Mouse (Mus musculus): ENCODE results near the gene Rasgrp2.

Gene Rasgrp2

GRCm38 (mm10) chr19:6382323-6382924, 16.7 kb upstream of the Rasgrp2 start:
- no peak for DNase-seq (ENCODE audit: low spot score in 2 of 2)

DNA sequence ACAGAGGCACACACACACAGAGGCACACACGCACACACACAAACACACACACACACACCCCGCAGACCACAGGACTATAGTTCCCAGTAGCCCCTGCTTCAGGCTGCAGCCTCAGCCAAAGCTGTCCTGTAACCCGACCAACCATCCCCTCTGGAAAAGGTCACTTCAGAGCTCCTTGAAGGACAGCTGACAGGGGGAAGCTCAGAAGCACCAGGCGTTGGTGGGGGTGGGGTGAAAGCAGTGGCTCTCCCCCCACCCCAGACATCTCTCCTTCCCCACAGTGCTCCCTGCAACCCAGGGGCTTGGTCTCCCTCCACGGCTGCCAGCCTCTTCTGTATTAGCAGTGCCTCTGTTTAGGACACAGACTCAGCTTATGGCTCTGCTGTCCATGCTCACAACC, 15.7 kb upstream of the Rasgrp2 start:
- no peak for DNase-seq (ENCODE audit: low spot score in 2 of 2)

DNA sequence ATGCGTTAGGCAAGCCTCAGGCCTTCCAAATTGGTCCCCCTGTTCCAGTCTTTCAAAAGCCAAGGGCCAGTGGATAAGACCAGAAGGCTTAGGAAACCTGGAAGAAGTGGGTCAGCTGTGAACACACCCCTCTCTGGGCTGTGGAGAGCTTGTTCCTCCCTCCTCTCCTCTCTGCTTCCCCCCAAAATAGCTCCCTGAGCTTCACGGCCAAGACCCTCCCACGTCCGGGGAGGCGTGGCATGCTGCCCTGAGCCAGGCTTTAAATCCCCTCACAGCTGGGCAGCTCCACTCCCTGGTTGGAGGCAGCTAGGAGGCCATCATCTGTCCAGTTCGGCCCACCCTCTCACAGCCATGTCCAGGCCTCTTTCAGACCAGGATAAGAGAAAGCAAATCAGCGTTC, 15.0 kb upstream of the Rasgrp2 start, which contains the start of gene Pygm:
TSS of gene Pygm (plus strand) at position 272 of the 400 bp plus-strand sequence.
- peak in 1 of 2 experiments; percentile 59 for DNase-seq (ENCODE audit: low spot score in 2 of 2)

GRCm38 (mm10) chr19:6384954-6385353, 14.2 kb upstream of the Rasgrp2 start:
- DNase-seq (ENCODE audit: low spot score in 2 of 2), result no peak

GRCm38 (mm10) chr19:6385419-6385818, 13.7 kb upstream of the Rasgrp2 start:
- DNase-seq (ENCODE audit: low spot score in 2 of 2), result no peak

GRCm38 (mm10) chr19:6385821-6386220, 13.3 kb upstream of the Rasgrp2 start:
- DNase-seq (ENCODE audit: low spot score in 2 of 2), result no peak

DNA sequence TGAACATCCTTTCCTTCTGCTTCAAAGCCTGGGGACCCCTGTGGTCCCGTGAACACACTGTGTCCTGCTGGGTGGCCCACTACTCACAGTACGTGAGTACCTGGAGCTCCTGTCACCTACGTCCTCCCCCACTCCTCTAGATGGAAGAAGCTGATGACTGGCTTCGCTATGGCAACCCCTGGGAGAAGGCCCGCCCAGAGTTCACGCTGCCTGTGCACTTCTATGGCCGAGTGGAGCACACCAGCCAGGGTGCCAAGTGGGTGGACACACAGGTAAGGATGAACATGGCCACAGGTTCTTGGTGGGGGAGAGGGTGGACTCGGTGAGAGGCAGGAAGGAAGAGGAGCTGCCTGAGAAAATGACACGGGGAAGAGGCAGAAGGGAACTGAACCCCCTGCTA, 12.9 kb upstream of the Rasgrp2 start:
- no peak for DNase-seq (ENCODE audit: low spot score in 2 of 2)

DNA sequence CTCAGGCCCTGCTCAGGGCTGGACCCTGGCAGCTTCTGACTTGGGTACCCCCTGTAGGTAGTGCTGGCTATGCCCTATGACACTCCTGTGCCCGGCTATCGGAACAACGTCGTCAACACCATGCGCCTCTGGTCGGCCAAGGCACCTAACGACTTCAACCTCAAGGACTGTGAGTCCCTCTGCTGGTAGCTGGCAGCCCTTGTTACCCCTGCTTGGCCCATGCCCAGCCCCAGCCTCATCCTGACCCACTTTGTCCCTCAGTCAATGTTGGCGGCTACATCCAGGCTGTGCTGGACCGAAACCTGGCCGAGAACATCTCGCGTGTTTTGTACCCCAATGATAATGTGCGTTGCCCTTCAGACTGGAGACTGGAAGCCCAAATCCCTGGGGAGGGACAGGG, 11.1 kb upstream of the Rasgrp2 start:
- no peak for DNase-seq (ENCODE audit: low spot score in 2 of 2)

- no peak for DNase-seq (ENCODE audit: low spot score in 2 of 2)
Observed at GRCm38 (mm10) chr19:6389803-6390202, 9.3 kb upstream of the Rasgrp2 start.

DNA sequence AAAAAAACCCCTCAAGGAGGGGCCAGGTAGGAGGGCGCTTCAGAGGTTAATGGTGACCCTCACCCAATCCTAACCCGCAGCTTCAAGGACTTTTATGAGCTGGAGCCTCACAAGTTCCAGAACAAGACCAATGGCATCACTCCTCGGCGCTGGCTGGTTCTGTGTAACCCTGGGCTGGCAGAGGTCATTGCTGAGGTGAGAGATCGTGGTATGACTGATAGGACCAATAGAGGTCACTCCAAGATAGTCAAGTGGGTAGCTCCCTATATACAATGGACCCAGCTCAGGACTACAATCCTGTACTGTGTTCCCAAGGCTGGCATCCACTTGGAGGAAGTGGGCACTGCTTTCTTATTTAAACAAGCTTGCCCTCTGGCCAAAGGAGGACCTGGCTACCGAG, 8.9 kb upstream of the Rasgrp2 start:
- no peak for DNase-seq (ENCODE audit: low spot score in 2 of 2)

DNA sequence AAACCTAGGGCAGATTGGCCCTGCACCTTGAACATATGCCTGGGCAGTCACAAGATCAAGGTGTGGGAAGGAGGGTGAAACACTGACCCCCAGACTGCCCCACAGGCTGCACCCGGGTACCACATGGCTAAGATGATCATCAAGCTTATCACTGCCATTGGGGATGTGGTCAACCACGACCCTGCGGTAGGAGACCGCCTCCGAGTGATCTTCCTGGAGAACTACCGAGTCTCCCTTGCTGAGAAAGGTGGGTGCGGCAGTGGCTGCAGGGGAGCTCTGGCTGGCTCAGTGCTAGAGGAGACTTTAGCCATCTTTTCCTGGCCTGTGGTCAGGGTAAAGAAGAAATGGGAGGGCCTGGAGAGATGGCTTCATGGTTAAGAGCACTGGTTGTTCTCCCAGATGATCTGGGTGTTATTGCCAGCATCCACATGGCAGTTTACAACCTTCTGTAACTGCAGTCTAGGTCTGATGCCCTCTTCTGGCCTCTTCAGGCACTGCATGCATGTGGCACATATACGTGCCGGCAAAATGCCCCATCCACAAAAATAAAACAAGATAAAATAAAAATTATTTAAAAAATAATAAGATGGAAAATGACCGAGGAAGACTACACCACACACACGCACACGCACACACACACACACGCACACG, 6.3 kb upstream of the Rasgrp2 start:
- no peak for DNase-seq (ENCODE audit: low spot score in 2 of 2)

GRCm38 (mm10) chr19:6393637-6394036, 5.5 kb upstream of the Rasgrp2 start:
- no peak for DNase-seq (ENCODE audit: low spot score in 2 of 2)

DNA sequence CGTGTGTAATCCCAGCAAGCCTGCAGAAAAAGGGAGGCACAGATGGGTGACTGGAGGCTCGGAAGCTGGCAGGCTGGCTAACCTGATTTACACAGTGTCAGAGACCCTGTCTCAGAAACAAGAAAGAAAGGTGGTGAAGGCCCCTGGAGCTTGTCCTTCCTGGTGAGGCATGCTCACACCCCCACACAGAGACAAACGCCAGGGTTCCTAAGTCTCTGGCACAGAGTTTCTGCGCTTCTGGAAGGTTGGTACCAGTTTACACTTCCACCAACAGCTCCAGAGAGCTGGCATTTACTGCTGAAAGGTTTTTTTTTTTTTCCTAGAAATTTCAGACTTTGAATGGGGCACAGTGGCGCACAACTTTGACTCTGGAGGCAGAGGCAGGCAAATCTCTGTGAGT, 2.9 kb upstream of the Rasgrp2 start:
- DNase-seq (ENCODE audit: low spot score in 2 of 2), result no peak

- DNase-seq (ENCODE audit: low spot score in 2 of 2), result no peak
Observed at GRCm38 (mm10) chr19:6397582-6398249, 1.4 kb upstream of the Rasgrp2 start.

DNA sequence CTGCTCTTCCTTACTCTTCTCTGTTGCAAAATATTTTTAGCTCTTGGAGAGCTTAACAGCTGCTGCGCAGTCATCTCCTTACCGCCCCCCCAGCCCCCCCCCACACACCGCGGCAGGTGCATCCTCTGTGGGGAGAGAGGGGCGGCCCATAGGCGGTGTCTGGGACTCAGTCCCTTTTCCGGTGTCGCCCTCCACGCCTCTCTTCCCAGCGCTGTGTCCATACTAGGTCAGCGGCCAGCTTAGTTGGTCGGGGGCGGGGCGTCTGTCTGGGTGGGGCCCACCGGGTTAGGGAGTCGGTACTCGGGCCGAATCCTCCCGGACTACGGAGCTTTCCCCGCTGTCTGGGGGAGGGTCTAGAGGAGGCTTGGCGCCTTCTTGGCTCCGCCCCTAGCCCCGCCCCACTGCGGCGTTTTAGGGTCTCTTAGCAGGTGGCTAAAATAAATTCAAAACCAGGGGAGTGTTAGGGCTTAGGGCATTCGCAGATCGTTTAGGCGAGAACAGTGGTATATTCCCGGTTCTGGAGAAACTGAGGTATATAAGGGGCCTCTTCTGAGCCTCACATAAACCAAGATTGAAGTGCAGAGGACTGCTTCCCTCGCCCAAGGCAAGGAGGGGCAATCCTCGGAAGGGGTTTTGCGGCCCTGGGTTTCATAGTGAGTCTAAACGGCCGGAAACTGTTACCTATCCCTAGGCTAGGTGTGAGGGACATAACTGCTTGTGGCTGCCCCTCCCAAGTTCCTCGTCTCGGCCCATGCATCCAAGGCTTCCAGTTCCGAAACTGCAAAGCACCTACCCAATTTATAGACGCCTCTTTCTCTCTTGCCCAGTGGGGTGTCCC, 474 bp upstream of the Rasgrp2 start:
- peak in 1 of 2 experiments; percentile 63 for DNase-seq (ENCODE audit: low spot score in 2 of 2)

DNA sequence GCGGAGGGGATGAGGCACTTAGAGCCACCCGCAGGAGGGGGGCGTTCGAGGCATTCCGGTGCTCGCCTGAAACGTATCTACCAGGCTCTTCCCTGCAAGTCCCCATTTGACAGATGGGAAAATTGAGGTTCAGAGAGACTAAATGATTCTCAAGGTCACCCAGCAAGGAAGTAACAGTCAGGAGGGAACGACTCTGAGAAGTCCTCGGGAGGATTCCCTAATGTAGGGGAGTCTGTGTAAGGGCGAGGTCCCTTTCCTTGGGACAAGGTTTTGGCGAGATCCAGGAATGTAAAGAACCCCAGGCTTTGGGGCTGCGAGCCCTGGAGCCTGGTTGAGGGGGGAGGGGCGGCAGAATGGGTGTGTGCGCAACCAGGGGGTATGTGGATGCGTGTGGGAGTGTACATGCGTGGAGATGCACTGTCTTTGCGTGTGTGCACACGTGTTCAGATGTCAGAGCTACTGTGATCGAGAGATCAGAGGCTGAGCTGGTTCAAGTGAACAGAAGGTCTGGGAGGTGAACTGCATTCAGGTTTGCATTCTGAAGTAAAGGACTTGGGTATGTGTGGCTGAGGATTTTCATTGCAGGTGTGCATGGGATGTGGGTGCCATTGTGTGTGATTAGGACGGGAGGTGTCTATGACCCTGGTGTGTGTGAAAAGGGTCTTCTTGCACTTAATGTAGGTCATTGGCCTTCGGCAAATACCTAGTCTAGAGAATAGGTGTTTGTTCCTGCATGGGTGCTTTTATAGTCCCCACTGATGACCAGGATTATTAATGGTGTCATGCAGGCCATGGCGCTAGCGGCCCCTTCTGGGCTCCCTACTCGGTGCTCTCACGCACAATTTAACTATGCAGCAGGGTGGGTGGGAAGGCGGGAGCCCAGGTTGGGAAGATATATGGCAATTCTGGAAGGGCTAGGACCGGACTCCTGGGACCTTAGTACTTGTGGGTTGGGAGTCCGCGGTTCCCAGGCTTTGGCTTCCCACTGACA, 1.3 kb downstream of the Rasgrp2 start:
- no peak for DNase-seq (ENCODE audit: low spot score in 2 of 2)

- peak; percentile 62 to 73 for DNase-seq (ENCODE audit: low spot score in 2 of 2)
Observed at GRCm38 (mm10) chr19:6401131-6401815, 2.1 kb downstream of the Rasgrp2 start.

DNA sequence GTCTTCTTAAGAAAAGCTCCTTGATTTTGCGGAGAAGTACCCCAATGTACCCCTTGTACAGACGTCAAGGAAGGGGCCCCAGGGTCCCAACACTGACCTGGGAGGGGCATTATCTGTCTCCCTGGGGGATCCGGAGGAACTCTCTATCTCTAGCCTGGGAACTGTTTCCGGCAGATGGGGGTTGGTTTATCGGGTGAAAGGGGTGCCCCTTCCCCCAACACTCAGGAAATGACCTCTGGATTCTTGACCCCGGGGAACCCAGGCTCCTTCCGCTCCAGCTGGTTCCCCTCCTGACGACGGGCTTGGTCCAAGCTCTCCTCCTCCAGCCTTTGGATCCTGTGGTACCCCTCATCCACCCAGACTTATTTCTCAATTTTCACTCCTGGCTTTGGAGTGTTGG, 2.8 kb downstream of the Rasgrp2 start:
- no peak for DNase-seq (ENCODE audit: low spot score in 2 of 2)

- DNase-seq (ENCODE audit: low spot score in 2 of 2), result no peak
Observed at GRCm38 (mm10) chr19:6403869-6404268, 4.7 kb downstream of the Rasgrp2 start.

- no peak for DNase-seq (ENCODE audit: low spot score in 2 of 2)
Observed at GRCm38 (mm10) chr19:6405433-6405832, 6.3 kb downstream of the Rasgrp2 start.
